Mouse (Mus musculus) ES-CJ7 (cell line): ENCODE results near the gene Poc1b.

Source experiments
- DNase-seq: peaks from one replicate; pipeline ENCODE4 v3.0.0; 2011; ENCODE audit warnings: low read depth, low spot score

Poc1b gene

DNA sequence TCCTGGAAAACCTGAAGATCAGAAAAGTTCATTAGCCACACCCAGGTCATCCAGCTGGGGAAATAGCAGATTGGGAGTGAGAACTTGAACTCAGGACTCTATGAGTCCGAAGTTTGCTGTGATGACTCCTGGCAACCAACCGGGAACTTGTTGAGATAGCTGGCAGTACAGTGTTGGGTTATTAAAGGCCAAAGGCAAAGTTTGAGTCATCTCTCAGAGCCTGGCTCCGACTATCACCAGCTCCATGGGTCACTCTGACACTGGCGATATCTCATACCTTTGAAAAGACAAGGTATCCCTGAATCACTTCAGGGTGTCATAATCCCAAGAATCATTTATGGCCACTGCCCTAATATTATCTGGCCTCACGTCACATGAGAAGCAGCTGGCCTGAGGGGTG is 119.9 kb downstream of the Poc1b start:
- DNase-seq, result no peak

GRCm38 (mm10) chr10:99227968-99228864 is 121.4 kb downstream of the Poc1b start:
- no peak for DNase-seq

DNA sequence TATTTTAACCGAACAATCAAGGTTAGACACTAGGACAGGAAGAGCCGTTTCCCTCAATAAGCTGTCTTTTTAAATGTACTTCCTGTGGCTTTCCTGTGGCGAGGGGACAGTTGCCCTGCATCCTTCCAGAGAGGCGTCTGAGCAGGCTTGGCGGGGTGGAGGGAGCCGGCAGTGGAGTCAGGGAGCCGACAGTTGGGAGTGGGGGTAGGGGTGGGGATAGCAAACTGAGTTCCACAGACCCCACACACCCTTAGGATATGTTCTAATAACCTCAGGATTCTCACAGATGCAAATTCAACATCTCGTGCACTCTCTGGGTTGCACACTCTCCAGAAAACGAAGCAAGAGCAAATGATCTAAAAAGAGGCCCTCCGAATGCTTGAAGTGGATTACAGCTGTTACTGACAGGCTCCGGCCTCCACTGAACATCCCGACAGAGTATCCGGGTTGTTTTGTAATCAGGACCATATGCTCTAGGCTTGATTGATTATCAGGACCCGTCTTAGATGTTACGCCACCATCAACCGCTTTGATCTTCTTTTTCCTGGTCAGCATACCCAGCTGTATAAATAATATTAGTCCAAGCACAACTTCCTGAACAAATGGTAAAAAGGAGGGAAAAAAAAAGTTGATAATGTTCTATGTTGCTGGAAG is 122.3 kb downstream of the Poc1b start:
- DNase-seq, result peak; percentile 9

DNA sequence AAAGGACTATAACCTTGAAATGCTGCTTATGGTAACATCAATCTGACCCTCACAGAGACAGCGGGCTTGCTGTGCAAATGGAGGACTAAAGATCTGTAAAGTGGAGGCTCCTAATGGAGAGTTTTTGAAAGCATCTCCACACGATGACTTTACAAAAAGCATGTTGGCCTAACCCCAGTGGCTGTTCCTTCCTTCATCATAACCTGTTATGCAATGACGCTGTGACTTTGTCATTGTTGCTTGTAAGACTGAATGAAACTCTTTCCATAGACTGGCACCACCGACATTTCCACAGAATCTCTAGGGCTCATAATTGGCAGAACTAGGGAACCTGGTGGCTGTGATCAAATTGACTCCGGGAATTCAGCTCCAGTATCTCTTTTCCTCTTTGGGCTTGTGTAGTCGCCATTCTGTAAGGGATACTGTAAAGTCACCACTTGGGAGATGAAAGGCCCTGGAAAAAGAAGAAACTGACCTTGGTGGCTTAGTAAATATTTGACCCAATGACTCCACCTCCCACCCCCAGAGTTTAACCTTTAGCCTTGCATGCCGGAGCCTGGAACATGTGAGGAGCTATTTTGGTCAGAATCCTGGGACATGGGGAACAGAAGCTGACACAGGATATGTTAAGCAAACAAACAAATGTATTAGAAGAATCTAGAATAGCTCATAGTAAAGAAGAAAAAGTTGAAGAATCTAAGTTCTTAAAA is 125.8 kb downstream of the Poc1b start:
- DNase-seq, result no peak

GRCm38 (mm10) chr10:99234336-99234735 is 127.5 kb downstream of the Poc1b start:
- DNase-seq, result no peak

- DNase-seq, result no peak
Measured at GRCm38 (mm10) chr10:99235081-99235480, 128.2 kb downstream of the Poc1b start.

DNA sequence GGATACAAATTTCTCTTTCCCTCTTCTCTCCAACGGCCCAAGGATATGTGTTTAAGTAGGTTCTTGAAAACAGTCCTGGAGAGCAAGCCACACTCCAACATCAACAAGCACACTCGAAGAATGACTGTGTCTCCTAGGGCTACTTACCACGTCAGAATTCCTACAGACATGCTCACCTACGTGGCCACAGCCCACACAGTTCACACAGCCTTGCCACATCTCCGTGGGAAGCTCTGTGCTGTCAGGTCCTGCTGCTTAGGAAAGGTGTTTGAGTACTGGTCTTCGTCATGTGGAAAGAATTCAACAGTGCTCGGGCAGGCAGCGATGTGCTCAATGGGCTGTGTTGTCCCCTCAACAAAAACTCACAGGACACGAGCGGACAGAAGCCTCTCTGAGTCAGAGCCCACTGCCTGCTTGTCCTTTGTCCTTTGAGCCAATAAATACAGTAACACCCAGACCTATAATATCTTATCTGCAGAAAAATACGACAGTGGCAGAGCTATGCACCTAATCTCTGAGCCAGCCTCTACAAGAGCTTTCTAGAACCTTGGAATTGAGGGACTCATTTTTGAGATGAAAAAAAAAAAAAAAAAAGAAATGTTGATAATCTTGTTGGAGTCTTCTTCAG is 130.5 kb downstream of the Poc1b start:
- DNase-seq, result no peak

- DNase-seq, result no peak
Measured at GRCm38 (mm10) chr10:99238537-99238936, 131.7 kb downstream of the Poc1b start.

GRCm38 (mm10) chr10:99241284-99241828 is 134.5 kb downstream of the Poc1b start:
- DNase-seq, result no peak

DNA sequence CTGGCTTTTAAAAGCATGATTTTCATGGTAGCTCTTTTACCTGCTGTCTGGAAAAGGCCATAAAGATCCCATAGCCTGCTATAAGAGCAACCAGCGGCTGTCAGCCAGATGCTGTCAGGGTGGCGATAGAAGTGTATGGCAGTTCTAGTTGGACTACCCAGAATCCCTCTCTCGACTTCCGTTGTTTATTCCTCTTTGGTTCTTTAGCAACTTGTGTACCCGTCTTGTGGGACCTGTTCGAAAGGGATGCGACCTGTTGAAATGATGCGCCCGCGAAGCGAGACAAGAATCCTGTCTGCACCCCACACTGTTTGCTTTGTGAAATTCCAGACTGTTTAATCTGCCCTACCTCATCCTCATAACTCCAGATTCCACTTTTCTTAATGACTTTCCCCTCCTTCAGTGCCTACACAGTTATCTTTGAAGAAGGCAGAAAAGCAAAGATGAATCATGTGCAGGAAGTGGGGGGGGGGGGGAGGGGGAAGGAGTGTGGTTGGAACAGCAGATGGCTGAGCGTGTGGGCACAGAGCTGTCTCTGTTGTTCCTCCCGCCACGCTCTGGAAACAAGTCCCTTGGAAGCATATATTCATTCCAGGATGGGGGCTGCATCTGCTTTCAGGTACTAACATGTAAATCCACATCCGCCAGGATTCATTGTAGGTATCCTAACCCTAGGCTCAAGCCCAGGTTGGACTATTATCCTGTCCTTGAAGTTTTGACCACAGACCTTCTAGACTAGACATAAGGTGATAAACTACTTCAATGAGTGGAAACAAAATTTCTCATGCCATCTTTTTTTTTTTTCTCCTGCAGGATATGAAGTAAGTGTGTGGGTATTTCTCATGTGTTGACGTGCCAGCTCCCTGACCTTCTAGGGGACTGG is 135.2 kb downstream of the Poc1b start:
- DNase-seq, result no peak

DNA sequence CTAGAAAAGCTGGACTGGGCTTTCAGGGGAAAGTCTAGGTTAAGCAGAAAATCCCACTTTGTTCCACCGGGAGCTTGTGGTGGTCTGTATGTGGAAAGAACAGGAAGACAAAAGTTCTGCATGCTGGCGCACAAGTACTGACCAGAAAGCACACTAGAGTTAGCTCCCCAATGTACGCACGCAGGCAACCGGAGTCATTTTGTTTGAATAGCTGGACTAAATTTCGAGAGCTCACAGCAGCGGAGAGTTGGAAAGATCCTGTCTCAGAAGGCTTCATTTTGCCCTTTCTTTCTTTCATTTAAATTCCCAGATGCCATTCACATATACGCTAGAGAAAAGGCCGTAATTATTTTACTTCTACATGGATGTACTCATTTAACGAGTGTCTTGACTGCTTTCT is 135.9 kb downstream of the Poc1b start:
- no peak for DNase-seq

- no peak for DNase-seq
Measured at GRCm38 (mm10) chr10:99243907-99244489, 137.2 kb downstream of the Poc1b start.

DNA sequence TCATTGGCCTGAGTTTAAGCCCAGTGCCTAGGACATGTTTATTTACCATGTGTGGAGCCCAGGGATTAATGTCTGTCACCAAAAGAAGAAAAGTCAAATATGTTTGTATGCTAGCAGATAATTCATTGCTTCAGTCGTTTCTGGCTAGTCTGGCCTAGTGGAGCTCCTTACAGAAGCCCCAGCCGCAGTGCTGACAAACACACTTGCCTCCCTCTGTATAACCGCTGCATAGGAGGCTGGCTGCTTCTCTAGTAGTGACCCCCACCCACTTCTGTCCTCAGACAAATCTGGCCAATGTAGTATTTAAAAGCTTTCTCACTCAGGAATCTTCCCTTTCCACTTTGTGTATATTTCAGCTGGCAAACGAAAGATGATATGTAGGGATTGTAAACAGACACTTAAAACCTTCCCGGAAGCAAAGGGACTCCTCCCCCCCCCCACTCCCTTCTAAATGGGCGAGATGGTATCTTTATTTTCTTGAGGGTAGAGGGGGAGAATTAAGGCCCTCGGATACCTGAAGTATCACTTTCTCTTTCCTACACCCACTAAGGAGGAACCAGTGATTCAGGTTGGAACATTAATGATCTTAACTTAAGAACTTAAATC is 137.9 kb downstream of the Poc1b start:
- no peak for DNase-seq

- DNase-seq, result no peak
Measured at GRCm38 (mm10) chr10:99246797-99247508, 140.1 kb downstream of the Poc1b start.
